27 mouse cellular contexts compared by ENCODE assay signal in the genomic region with DNA sequence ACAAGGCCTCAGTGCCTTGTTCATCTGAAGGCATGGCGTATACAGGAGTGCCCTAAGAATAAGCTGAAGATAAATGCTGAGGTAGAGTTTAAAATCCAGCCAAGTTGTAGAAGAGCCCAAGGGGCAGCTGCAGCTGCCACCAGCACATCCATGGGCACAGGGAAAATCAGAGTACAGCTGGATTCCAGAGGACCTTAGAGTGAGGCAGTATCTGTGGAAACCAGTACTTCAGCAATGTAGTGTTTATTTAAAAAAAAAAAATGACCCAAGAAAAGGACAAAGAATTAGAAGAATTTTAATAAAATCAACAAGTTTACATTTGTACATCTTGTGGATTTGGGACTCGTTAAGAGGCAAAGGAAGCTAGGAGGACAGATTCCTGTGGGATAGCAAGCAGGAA.
"Had no signal": no experiment of that assay in that cellular context is flagged by ENCODE, and none has a peak within 500 bp of the region (broad histone marks: within the 10 kb centered on the region; RNA-seq: fewer than 3 reads in every experiment).

No protein-coding gene starts in this region.

- H3K4me3 ChIP-seq: heart, adult 2 months; heart, embryonic 13.5 days; heart, embryonic 15.5 days; hindbrain, embryonic 13.5 days; hindbrain, embryonic 15.5 days; kidney, embryonic 15.5 days; limb, embryonic 10.5 days; limb, embryonic 12.5 days; liver, embryonic 13.5 days had no signal

- H3K4me2 ChIP-seq: heart, embryonic 11.5 days; heart, embryonic 13.5 days; heart, embryonic 15.5 days; hindbrain, embryonic 13.5 days; hindbrain, embryonic 15.5 days; kidney, embryonic 15.5 days; limb, embryonic 12.5 days; liver, embryonic 11.5 days; liver, embryonic 13.5 days had no signal

- H3K9ac ChIP-seq: heart, embryonic 13.5 days; heart, embryonic 15.5 days; hindbrain, embryonic 13.5 days; hindbrain, embryonic 15.5 days; kidney, embryonic 15.5 days; limb, embryonic 12.5 days; liver, embryonic 13.5 days had no signal

- DNase-seq: gastrocnemius, postnatal 14 days; gastrocnemius, postnatal 36 days; heart, adult 11 months; heart, adult 2 months; heart, postnatal 14 days; heart, postnatal 36 days; kidney, adult 11 months; kidney, adult 2 months; kidney, adult 9 months; kidney, postnatal 14 days; kidney, postnatal 36 days; layer of hippocampus, adult 9-11 months; layer of hippocampus, postnatal 36 days; liver; liver, embryonic 13.5 days had no signal

- H3K4me1 ChIP-seq: liver, embryonic 13.5 days had no signal

- H3K27ac ChIP-seq: heart, adult 2 months; heart, embryonic 13.5 days; heart, embryonic 15.5 days; hindbrain, embryonic 15.5 days; hindbrain, postnatal 0 days; kidney, postnatal 0 days; limb, embryonic 10.5 days; limb, embryonic 12.5 days; liver, embryonic 13.5 days had no signal

- H3K27me3 ChIP-seq: heart, embryonic 13.5 days; heart, embryonic 15.5 days; hindbrain, embryonic 13.5 days; hindbrain, embryonic 15.5 days; kidney, embryonic 15.5 days; liver, embryonic 13.5 days had no signal

- ATAC-seq: intestine, embryonic 16.5 days had no signal

- H3K9me3 ChIP-seq: heart, embryonic 13.5 days; heart, embryonic 15.5 days; hindbrain, embryonic 13.5 days; hindbrain, embryonic 15.5 days; kidney, embryonic 15.5 days; limb, embryonic 10.5 days; limb, embryonic 12.5 days; liver, embryonic 13.5 days had no signal
